Mouse (Mus musculus) cerebellum, postnatal 36 days (tissue): Measurements from ENCODE around the gene Sulf2.
A peak's percentile ranks its signal among the peaks of the same experiment; 100 is the strongest.

Experiments
- DNase-seq, 2 experiments: peaks; one replicate each; pipeline ENCODE4 v3.0.0; 2021 to 2022; ENCODE audit warnings: mixed read lengths in 2 of 2

The Sulf2 gene

DNA sequence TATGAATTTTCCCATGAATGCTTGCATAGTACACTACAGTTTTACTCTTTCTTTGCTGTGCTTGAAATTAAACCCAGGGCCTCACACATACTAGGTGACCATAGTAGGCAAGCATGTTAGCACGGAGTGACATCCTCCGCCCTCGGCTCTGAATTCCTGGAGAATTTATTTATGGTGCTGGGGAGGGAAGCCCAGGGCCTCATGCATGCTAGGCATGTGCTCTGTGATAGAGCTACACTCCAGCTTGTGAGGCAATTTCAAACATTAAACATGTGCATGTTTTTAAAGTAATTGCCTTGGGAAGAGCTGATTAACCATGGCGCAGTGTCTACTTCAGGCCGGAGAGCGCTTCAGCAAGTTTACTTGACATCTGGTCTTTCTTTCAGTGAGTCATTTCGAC lies 106.6 kb downstream of the Sulf2 start:
- DNase-seq: no peak

DNA sequence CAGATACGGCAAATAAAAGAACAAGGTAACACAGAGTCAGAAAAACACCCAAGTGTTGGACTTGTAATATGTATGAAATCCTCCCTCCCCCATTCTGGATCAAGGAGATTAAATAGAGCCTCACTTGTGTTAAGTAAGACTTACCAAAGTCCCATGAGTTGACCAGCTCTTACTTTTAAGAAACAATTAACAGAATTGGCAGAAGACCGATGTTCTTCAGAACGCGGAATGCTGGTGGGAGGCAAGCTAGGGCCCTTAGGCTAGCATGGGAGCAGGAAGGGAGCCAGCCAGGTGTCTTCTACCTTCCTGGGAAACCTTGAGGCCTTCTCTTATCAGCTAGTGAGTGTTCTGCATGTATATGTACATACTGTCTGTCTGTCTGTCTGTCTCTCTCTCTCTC lies 107.5 kb downstream of the Sulf2 start:
- DNase-seq: no peak

DNA sequence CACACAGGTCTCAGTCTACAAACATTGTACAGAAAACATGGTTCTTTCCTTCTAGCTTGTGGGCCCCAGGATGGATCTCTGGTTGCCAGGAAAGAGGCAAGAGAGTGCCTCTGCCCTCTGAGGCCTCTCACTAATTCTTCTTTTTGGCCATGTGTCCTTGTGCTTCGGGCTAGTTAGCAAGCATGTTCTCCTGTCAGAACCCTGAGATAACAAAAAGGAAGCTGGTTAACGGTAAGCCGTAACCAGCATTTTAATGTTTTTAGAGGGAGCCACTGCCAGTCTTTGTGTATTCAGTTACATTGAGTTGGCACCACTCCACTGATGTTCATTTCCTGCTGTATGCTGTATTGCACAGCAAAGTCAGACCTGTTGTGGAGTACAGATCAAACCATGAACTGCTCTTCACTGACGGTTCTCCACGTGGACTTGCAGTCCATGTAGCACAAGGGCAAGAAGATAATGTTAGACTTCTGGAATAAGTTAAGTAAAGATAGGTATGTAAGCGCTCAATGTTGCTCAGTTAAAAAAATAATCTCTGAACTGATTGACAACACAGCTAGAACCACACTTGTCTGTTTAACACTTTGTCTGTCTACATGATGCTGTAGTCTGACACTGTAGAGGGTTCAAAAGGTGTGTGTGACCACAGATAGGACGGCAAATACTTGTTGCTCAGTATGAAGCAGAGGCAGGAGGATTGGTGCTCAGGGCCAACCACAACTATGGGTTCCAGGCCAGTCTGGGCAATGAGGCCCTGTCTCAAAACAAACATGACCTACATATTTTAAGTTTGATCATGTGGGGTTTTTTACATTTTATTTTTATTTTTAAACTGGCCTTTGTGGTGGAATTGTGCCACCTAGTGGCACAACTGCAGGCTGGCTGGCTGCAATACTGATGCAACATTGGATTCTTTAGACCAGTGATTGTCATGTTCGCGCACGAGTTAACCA lies 109.6 kb downstream of the Sulf2 start:
- DNase-seq: peak in 1 of 2 experiments; percentile 8

DNA sequence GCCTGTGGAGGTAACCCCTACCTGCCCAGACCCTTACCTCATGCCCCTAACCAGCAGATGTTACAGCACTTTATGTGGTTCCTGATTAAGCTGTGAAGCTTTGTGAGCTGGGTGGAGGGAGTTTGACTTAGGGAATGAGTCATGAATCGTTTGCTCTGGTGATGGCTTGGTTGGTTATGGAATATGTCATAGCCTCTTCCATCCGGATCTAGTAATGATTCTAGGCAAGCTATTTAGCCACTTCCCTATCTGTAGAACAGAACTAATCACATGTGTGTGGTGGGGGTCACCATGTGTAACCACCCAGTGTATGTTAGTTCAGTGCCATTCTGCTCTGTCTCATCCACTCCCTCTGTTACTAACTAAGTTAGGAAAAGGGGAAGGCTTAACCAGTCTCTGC lies 110.5 kb downstream of the Sulf2 start:
- no peak for DNase-seq

DNA sequence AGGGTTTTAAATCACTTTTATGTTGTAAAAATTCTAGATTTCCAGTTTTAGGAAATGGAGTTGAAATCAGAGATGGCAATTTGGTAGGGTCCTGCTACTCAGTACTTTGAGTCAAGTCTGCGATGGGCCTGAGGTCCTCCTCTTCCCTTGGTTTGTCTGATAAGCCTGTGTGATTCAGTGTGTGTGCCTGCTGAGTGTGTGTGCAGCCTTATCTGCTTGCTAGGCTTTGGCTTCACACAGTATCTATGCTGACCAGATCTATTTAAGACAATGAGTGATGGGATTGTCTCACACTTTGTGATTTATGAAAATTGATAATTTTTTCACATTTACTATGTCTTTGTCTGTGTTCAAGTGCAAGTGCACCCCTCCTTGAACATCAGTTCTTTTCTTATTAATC lies 112.9 kb downstream of the Sulf2 start:
- no peak for DNase-seq

DNA sequence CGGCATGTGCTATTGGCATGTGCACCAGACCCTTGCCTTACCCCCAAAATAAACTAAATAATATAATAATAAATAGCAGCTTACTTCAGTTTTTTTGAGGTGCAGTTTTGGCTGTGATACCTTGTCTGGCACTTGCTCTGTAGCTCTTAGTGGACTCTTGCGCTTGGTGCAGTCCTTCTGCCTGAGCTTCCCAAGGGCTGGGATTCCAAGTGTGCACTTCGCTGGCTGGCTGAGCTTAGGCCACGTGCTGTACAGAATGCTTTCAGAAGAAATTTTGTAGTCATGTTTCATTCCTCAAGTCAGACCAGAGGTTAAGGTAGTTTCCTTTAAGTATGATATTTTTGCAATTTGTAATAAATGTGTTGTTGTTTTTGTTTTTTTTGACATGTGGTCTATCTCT lies 115.8 kb downstream of the Sulf2 start:
- no peak for DNase-seq

DNA sequence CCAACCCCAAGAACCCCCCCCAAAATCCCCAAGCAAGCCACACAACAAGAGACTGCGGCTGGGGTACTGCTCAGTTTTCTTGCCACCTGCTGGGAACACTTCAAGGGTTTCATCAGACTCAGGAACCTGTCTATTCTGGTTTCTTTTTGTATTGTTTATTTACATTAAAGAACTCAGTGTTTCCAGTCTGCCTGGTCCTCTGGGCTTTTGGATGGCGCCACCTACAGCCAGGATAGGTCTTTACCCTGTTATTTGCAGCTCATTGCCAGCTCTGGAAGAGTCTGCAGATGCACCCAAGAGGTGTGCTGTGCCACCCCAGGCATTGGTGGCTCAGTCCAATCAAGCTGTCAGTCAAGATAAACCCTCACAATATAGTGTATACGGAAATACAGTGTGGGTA lies 119.7 kb downstream of the Sulf2 start:
- peak; percentile 22 to 38 for DNase-seq

DNA sequence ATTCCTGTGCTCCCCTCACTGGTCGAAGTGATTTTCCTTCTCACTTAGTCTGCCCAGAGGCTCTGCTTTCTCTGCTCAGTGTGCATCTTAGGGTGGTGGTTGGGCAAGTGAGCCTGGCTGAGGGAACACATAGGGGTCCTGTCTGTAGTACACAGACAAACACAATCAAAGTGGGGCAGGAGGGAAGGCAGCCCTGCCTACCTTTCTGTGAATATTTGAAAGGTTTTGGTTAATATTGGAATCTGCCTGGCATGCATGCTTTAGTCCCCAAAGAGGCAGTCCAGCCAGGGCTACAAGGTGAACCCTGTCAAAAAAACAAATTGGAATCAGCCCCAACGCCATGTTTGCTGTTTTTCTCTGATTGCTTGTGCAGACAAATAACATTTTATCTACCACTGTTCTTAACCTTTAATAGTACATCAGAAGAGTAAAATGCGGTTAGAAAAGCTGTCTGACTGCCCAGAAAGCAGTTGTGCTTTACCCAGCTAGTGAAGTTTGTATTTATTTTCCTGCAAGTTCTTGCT lies 120.4 kb downstream of the Sulf2 start:
- no peak for DNase-seq

DNA sequence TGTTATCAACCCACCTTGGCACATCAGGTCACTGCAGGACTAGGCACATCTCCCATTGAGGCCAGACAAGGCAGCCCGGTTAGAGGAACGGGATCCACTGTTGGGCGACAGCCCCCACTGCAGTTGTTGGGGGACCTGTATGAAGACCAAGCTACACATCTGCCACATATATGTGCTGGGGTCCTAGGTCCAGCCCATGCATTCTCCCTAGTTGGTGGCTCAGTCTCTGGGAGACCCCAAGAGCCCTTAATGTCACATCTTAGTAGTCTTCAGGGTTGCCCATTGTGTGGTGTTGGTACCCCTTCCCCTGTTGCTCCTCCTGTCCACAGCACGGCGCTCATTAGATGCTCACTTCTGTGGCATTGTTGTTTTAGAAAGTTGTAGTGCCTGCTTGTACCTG lies 122.8 kb downstream of the Sulf2 start:
- DNase-seq: no peak

DNA sequence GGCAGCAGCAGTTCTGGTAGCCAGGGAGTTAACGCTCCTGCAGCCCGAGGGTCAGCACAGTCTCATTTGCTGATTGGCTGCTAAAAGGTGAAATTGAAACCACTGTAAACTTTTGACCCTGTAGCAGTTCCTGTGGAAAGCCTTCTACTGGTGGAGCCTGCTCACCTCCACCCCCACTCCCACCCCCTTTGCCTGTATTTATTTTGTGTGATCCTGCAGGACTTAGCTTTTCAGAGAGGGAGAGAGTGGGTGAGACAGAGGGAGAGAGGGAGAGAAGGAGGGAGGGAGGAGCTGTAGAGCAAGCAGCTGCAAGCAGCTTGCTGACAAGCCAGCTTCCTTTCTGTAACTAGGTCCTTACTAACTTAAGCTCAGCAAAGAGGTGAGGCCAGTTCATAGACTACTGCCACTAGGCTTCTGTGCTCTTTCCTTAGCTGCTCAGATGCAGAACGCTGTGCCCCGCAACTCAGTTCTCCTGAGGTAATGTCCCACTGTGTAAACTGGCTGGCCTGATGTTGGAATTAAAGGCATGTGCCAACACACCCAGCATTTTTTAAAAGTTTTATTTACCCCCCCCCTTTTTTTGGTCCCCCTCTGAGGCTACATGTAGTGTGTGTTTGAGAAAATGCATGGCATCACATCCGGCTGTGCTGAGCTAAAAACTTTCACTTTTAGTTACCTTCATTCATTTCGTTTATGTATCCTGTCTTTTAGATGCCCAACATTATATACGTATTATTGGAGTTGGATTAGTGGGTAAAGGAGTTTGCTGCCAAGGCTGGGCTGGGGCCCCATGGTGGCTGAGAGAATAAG lies 124.1 kb downstream of the Sulf2 start:
- DNase-seq: no peak

DNA sequence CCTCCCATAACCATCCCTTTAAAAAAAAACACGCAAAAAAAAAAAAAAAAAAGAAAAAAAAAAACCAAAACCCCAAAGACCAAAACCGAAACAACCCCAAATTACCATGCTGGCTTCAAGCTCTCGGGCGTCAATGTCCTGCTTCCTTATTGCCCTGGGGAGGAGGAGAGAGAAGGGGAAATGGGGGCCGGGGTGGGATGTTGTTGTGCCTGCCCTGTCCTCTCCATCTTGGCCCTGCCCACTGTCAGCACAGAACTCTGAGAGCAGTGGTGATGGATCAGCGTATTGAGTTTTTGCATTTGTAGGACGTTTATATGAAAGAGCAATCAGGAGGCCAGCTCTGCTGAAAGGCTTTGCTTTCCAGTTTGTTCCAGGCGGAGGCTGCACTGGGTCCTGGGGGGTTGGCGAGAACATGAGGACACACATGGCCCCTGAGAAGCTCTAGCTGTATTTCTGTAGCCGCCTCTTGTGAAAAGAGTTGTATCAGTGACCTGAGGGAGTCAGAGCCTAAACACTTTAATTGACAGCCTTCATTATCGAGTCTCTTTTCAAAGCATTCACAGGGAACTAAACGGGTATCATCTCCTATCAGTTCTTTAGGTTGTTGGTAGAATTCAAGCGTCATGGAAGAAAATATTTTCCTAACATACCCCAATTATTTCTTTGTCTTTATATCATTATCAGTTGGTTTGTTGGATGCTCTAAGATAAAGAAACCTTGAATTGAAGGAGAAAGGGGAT lies 125.0 kb downstream of the Sulf2 start:
- DNase-seq: no peak

DNA sequence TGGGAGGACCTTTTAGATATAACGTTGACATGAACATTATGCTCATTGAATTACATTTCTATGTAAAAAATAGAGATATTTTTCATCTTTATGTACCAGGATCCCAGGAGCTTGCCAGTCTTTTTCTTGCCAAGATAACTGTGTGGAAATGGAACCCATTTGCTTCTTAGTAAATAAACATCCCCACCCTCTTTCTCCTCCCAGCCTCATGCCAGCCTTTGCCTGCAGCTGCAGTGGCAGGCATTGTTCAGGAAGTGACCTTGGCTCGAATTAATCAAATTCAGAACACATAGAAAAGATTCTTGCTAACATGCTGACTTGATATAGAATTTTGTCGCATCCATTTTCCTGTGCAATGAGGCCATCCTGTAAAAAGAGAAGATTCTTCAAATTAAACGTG lies 126.2 kb downstream of the Sulf2 start:
- DNase-seq: no peak

DNA sequence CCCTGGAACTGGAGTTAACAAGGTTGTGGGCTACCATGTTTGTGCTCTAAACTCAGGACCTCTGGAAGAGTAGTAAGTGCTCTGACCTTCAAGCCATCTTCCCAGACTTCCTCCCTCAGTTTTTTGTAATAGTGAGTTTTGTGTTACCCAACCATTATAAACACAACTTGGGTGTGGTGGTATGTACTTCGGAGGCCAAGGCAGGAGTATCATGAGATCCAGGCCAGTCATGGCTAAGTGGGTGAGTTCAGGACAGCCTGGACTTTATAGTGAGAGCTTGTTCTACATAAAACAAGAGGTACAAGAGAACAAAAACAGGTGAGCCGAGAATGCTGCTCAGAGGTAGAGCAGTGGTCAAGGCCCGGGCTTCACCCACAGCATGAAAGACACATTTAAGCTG lies 127.6 kb downstream of the Sulf2 start:
- no peak for DNase-seq

DNA sequence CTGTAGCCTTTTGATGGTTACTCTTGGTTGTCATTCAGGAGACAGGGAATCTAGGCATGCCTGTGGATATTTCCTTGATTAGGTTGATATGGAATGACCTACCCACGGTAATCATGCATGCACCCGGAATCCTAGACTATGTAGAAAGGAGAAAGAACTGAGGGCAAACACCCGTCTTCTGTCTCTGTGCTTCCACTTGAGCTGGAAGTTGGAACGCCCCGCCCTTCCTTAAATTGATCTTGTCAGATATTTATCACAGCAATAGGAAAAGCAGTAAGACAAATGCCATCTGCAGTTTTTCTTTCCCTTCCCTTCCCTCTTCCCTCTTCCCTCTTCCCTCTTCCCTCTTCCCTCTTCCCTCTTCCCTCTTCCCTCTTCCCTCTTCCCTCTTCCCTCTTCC lies 129.5 kb downstream of the Sulf2 start:
- DNase-seq: no peak

DNA sequence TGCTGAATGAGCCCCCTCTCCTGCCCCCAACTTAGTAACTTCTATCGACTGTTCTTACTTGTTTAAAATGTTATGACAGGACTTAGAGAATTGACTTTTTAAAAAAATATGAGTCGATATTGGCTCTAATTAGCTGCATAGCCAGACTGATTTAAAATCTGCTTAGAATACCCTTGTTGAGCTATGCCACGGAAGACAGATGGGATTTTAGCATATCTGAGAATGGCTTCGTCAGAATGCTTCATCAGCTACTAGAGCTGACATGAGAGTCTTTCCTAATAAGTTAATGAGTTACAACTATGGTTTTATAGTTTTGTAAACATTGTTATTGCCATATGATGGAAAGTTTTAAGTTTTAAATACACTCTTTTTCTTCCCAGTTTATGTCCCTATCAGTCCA lies 130.8 kb downstream of the Sulf2 start:
- no peak for DNase-seq

DNA sequence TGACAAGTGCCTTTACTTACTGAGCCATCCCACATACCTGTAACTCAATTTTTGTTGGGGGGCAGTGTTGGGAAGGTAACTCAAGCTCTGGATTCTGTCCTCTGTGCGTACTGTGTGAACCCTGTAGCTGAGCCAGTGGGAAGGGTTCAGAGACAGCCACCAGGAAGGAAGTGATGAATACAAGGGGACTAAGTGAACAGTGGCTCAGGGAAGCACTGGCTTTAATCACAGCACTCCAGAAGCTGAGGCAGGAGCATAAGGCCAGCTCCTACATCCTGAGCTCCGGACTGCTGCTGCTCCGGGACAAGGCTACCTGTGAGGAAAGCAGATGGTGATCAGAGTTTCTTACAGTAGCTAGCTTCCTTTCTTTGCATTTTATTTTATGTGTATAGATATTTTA lies 131.4 kb downstream of the Sulf2 start:
- no peak for DNase-seq
